Mouse (Mus musculus): ENCODE measurements around the gene Rpusd2. TPM values are rescaled to one million over a fixed set of nuclear protein-coding genes. Genes with fewer than 3 reads are reported as not detected.

Gene Rpusd2
- total and polyA plus RNA-seq, 3 experiments = 15.5 to 18.6 TPM; not detected in 1

DNA sequence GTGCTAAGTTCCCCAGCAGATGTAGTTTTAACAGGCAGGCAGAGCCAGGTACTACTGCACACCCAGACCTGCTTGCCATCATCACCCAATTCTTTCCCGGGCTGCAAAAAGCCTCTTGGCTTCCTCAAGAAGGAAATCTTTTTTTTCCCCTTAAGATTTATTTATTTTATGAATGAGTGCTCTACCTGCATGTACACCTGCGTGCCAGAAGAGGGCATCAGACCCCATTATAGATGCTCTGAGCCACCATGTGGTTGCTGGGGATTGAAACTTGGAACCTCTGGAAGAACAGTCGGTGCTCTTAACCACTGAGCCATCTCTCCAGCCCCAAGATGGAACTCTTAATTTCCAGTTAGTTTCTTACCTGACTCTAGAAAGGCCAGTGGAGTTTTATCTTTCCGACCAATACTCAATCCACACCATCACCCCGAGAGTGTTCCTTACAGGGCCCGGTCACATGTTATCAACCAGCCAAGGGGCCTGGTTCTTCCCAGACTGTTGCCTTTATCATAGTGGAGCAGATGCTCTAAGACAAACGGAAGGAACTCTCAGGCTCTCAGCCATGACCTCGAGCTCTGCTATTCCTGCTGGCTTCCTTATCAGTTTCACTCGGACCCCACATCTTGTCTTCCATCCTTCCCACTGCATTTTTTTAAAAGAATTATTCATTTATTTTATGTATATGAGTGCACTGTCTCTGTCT is 9.9 kb upstream of the Rpusd2 start:
- H3K9ac ChIP-seq (ENCODE audit: control insufficient read depth, low read depth, low read length, poor library complexity, severe bottlenecking) = peak overlapping the region; percentile 39
- H3K27me3 ChIP-seq (ENCODE audit: control insufficient read depth in 1 of 2, insufficient read depth in 2 of 2, low read length in 2 of 2) = no peaks in the 10 kb centered on the region
- H3K36me3 ChIP-seq (ENCODE audit: control insufficient read depth in 1 of 2, insufficient read depth in 2 of 2, low read length in 2 of 2) = peaks cover 0 to 36% of the 10 kb centered on the region in 2 experiments
- H3K4me3 ChIP-seq (ENCODE audit: control insufficient read depth in 1 of 2, insufficient read depth in 1 of 2, low read depth in 2 of 2, low read length in 2 of 2) = peak overlapping the region in 1 of 2 experiments; percentile 10; a peak in 1 of 4 replicates
- DNase-seq (ENCODE audit: low read depth, low spot score) = peak; percentile 91
- peak overlapping the region; percentile 95 for H3K27ac ChIP-seq (ENCODE audit: control insufficient read depth, low read depth, low read length)
- H3K4me1 ChIP-seq (ENCODE audit: control insufficient read depth in 1 of 2, insufficient read depth in 2 of 2, low read length in 2 of 2) = peaks cover 7 to 23% of the 10 kb centered on the region in 2 experiments
- peaks cover 7% of the 10 kb centered on the region for H3K79me2 ChIP-seq (ENCODE audit: control insufficient read depth, insufficient read depth, low read length, poor library complexity)
- no peaks in the 10 kb centered on the region for H3K9me3 ChIP-seq (replicated peaks; ENCODE audit: insufficient read depth, low read length)
- TF ChIP-seq CTCF (IDR thresholded peaks at IDR 0.05 in 2 of 3, conservative IDR thresholded peaks at IDR 0.05 in 1 of 3; ENCODE audit: control insufficient read depth in 1 of 3, insufficient read depth in 1 of 3, low read depth in 2 of 3, low read length in 3 of 3, poor library complexity in 1 of 3, severe bottlenecking in 1 of 3) (peak in 2 of 3 experiments; percentile 18 to 21; a peak in 1 of 6 replicates), MYC (IDR thresholded peaks at IDR 0.05; ENCODE audit: low read depth, low read length) (0 out of 2 replicates have a peak, but pooled peaks have one; percentile 14), MYB (IDR thresholded peaks at IDR 0.05; ENCODE audit: low read depth, low read length) (peak; percentile 85), ETS1 (IDR thresholded peaks at IDR 0.05; ENCODE audit: low read depth, low read length) (peak; percentile 83), RCOR1 (IDR thresholded peaks at IDR 0.05; ENCODE audit: low read depth, low read length) (peak; percentile 61; the same call in 1 of the 2 replicates), CHD1 (IDR thresholded peaks at IDR 0.05; ENCODE audit: low read depth, low read length) (no peak), USF1 (IDR thresholded peaks at IDR 0.05; ENCODE audit: low read depth, low read length) (peak; percentile 93), GATA1 (IDR thresholded peaks at IDR 0.05; ENCODE audit: low read depth, low read length) (peak; percentile 94), SIN3A (IDR thresholded peaks at IDR 0.05; ENCODE audit: low read length) (peak; percentile 71), ZNF384 (IDR thresholded peaks at IDR 0.05; ENCODE audit: low read depth, low read length) (peak; percentile 84), USF2 (IDR thresholded peaks at IDR 0.05; ENCODE audit: borderline replicate concordance in 1 of 2, insufficient read depth in 1 of 2, low read depth in 1 of 2, low read length in 2 of 2) (peak; percentile 32 to 61; a peak in 1 of 4 replicates), TAL1 (IDR thresholded peaks at IDR 0.05; ENCODE audit: low read length) (peak; percentile 95), ZMIZ1 (IDR thresholded peaks at IDR 0.05; ENCODE audit: low read depth, low read length) (no peak), RAD21 (IDR thresholded peaks at IDR 0.05; ENCODE audit: low read depth, low read length) (no peak), MAX (IDR thresholded peaks at IDR 0.05; ENCODE audit: low read length) (peak; percentile 88), BHLHE40 (IDR thresholded peaks at IDR 0.05; ENCODE audit: borderline replicate concordance, low read depth, low read length) (peak; percentile 88; the same call in 1 of the 2 replicates), TCF12 (IDR thresholded peaks at IDR 0.05; ENCODE audit: low read depth, low read length) (peak; percentile 92), TBP (IDR thresholded peaks at IDR 0.05; ENCODE audit: low read depth, low read length) (no peak), HCFC1 (IDR thresholded peaks at IDR 0.05; ENCODE audit: low read depth, low read length) (no peak), EP300 (IDR thresholded peaks at IDR 0.05; ENCODE audit: low read depth in 1 of 2, low read length in 2 of 2) (peak; percentile 91 to 96)

All from MEL (cell line).